ENCODE assay signal across 25 mouse cellular contexts in genomic region chr10:78290730-78291535, GRCm38 (mm10). TPM values are rescaled to one million over a fixed set of nuclear protein-coding genes. Genes with fewer than 3 reads are reported as not detected.
DNase-seq lines count a peak whose midpoint lies in the region; ATAC-seq lines count a peak whose summit lies in the region.
"Had no signal": no experiment of that assay in that cellular context is flagged by ENCODE, and none has a peak within 500 bp of the region (broad histone marks: within the 10 kb centered on the region; RNA-seq: fewer than 3 reads in every experiment).

No protein-coding gene starts in this region.

- H3K27ac ChIP-seq in embryonic facial prominence, embryonic 11.5 days (replicated peaks; ENCODE audit: low read depth, low read length), result no peak overlapping the region
- no peak overlapping the region for H3K27ac ChIP-seq in intestine, embryonic 16.5 days (ENCODE audit: low read length)
- H3K27ac ChIP-seq: embryonic facial prominence, embryonic 15.5 days; heart, adult 2 months; left cerebral cortex, adult 2 months; liver, embryonic 12.5 days; macrophage; stomach, embryonic 15.5 days had no signal

- H3K4me3 ChIP-seq in embryonic facial prominence, embryonic 11.5 days (ENCODE audit: low read depth, low read length), result no peak overlapping the region
- H3K4me3 ChIP-seq in intestine, embryonic 16.5 days (ENCODE audit: low read length), result no peak overlapping the region
- H3K4me3 ChIP-seq: embryonic facial prominence, embryonic 15.5 days; heart, adult 2 months; left cerebral cortex, adult 2 months; liver, embryonic 12.5 days; stomach, embryonic 15.5 days had no signal

- DNase-seq in embryo, embryonic 10 days (ENCODE audit: low spot score), result peak; percentile 29
- DNase-seq in embryo, embryonic 9.5 days (ENCODE audit: extremely low spot score), result no peak
- peak; percentile 18 for DNase-seq in ovary, postnatal 36 days (ENCODE audit: low spot score)
- DNase-seq in ovary, postnatal 14 days (ENCODE audit: low spot score), result no peak
- peak; percentile 69 for DNase-seq in embryonic facial prominence, embryonic 11.5 days (ENCODE audit: low spot score)
- no peak for DNase-seq in cerebellum, postnatal 4 days (ENCODE audit: low spot score in 2 of 2)
- DNase-seq: adrenal gland, postnatal 10 days; B cell, adult 2 months; cerebellum, adult 11-12 months; cerebellum, postnatal 14 days; forebrain, postnatal 0 days; gastrocnemius, postnatal 10 days; heart, adult 2 months; kidney, postnatal 36 days; left cerebral cortex, postnatal 4 days; lung, embryonic 14.5 days; midbrain, embryonic 14.5 days; right cerebral cortex, postnatal 25 days had no signal

- H3K9me3 ChIP-seq in embryonic facial prominence, embryonic 11.5 days (replicated peaks; ENCODE audit: control insufficient read depth, low read length), result no peaks in the 10 kb centered on the region
- H3K9me3 ChIP-seq in intestine, embryonic 16.5 days (ENCODE audit: control insufficient read depth, low read length), result no peaks in the 10 kb centered on the region
- H3K9me3 ChIP-seq: embryonic facial prominence, embryonic 15.5 days; liver, embryonic 12.5 days; stomach, embryonic 15.5 days had no signal

- no peak overlapping the region for H3K9ac ChIP-seq in embryonic facial prominence, embryonic 11.5 days (replicated peaks; ENCODE audit: low read length)
- no peak overlapping the region for H3K9ac ChIP-seq in intestine, embryonic 16.5 days (ENCODE audit: low read depth, low read length)
- H3K9ac ChIP-seq: embryonic facial prominence, embryonic 15.5 days; forebrain, postnatal 0 days; liver, embryonic 12.5 days; lung, embryonic 14.5 days; stomach, embryonic 15.5 days had no signal

- 51% methylated on average over 8 of the region's 8 CpGs for WGBS in embryonic facial prominence, embryonic 11.5 days
- 86% methylated on average over 8 of the region's 8 CpGs for WGBS in intestine, embryonic 16.5 days

- H3K27me3 ChIP-seq in embryonic facial prominence, embryonic 11.5 days (ENCODE audit: control insufficient read depth, insufficient read depth, low read length), result no peaks in the 10 kb centered on the region
- no peaks in the 10 kb centered on the region for H3K27me3 ChIP-seq in intestine, embryonic 16.5 days (replicated peaks; ENCODE audit: control insufficient read depth, insufficient read depth, low read length)
- H3K27me3 ChIP-seq: embryonic facial prominence, embryonic 15.5 days; liver, embryonic 12.5 days; stomach, embryonic 15.5 days had no signal

- no peak overlapping the region for H3K4me2 ChIP-seq in embryonic facial prominence, embryonic 11.5 days (ENCODE audit: low read depth, low read length)
- H3K4me2 ChIP-seq in intestine, embryonic 16.5 days (ENCODE audit: low read depth, low read length), result no peak overlapping the region
- H3K4me2 ChIP-seq: embryonic facial prominence, embryonic 15.5 days; liver, embryonic 12.5 days; lung, embryonic 14.5 days; stomach, embryonic 15.5 days had no signal

- no peaks in the 10 kb centered on the region; the same call in 1 of the 2 replicates for H3K36me3 ChIP-seq in embryonic facial prominence, embryonic 11.5 days (replicated peaks; ENCODE audit: control insufficient read depth, insufficient read depth, low read depth, low read length)
- H3K36me3 ChIP-seq in intestine, embryonic 16.5 days (ENCODE audit: control insufficient read depth, insufficient read depth, low read length), result peaks cover 9% of the 10 kb centered on the region

- H3K4me1 ChIP-seq in embryonic facial prominence, embryonic 11.5 days (ENCODE audit: control insufficient read depth, insufficient read depth, low read length), result no peaks in the 10 kb centered on the region
- peaks cover 15% of the 10 kb centered on the region for H3K4me1 ChIP-seq in intestine, embryonic 16.5 days (ENCODE audit: control insufficient read depth, insufficient read depth, low read length)
- H3K4me1 ChIP-seq: stomach, embryonic 15.5 days had no signal

- ATAC-seq in embryonic facial prominence, embryonic 11.5 days (replicated peaks; ENCODE audit: insufficient number of reproducible peaks, low FRiP score, low TSS enrichment, low read depth), result no peak; the same call in 1 of the 2 replicates
- no peak for ATAC-seq in intestine, embryonic 16.5 days
- ATAC-seq: forebrain, postnatal 0 days; hindbrain, embryonic 16.5 days; liver, embryonic 12.5 days had no signal

RNA-seq across cellular contexts. Expression of gene Trappc10, which starts 46.5 kb away (rescaled TPM):
- 14.7 and 16.1 TPM in 2 replicates for polyA plus RNA-seq in embryonic facial prominence, embryonic 11.5 days (2014; fragmentation: Nextera tagmentation; extraction: Ambion mirVana)
- 3.3 and 4.9 TPM in 2 replicates for polyA plus RNA-seq in intestine, embryonic 16.5 days (2015; fragmentation: Nextera tagmentation; extraction: Ambion mirVana)

Comparison
In these comparisons a context has a peak if more than half of its experiments do, and no peak if none do; other contexts are left out.
1. DNase-seq: peak in embryo, embryonic 10 days (single experiment), ovary, postnatal 36 days (single experiment) and embryonic facial prominence, embryonic 11.5 days (single experiment); none in embryo, embryonic 9.5 days (single experiment), ovary, postnatal 14 days (single experiment) and cerebellum, postnatal 4 days (0 of 2).